Mouse (Mus musculus): Measurements from ENCODE around the gene Bhlhe41.

DNA sequence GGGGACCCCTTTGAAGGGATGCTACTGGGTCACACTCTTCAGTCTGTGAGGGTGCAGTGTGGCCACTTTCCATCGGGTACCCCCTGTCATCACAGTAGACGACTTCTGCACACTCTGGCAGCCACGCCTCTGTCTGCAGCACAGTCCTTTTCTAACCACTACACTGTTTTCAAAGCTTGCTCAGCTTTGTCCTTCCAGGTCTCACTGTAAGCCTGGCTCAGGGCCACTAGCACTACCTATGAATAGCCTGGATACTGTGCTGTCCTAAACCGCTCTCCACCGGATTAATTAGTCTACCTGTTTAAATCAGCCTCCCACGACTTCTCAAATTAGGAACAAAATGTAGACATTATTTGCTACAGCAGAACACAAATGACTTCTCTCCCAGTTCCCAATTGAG lies 55.3 kb downstream of the Bhlhe41 start:
- no peak for TF ChIP-seq CTCF (IDR thresholded peaks at IDR 0.05; ENCODE audit: low read depth)
- TF ChIP-seq EP300 (IDR thresholded peaks at IDR 0.05; ENCODE audit: low read depth): no peak

All from liver, postnatal 0 days (tissue).